Mouse (Mus musculus) urinary bladder, postnatal 0 days (tissue): ENCODE results near the gene Gm13272. TPM values are rescaled to one million over a fixed set of nuclear protein-coding genes. Genes with fewer than 3 reads are reported as not detected.

Source experiments
- polyA plus RNA-seq: library from polyadenylated mRNA; unstranded; fragments of >200 nt; fragmentation: Nextera tagmentation; extraction: Ambion mirVana; gene quantifications from 2 replicates; pipeline ENCODE4 v1.2.1, GENCODE M21; 2015

Gene Gm13272
- polyA plus RNA-seq, result not detected in 2 replicates

DNA sequence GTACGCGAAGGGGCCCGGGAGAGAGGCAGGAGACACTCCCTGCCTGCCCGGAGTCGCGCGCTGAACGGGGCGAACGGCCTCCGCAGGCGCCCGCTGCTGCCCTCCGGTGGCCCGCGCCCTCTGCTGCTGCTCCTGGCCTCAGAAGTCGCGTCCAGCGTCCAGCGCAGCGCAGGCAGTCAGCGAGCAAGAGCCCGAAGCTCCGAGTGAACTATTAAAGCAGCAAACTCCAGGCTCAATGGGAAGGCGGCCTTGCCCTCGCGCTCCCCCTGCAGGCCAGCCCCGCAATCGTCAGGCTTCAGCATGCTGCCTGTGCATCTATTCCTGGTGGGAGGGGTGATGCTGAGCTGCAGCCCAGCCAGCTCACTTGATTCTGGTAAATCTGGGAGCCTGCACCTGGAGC is at the start of gene Gm13272:
Gene Gm13272, plus strand, starts transcription at position 301 of the 400 bp plus-strand sequence.

DNA sequence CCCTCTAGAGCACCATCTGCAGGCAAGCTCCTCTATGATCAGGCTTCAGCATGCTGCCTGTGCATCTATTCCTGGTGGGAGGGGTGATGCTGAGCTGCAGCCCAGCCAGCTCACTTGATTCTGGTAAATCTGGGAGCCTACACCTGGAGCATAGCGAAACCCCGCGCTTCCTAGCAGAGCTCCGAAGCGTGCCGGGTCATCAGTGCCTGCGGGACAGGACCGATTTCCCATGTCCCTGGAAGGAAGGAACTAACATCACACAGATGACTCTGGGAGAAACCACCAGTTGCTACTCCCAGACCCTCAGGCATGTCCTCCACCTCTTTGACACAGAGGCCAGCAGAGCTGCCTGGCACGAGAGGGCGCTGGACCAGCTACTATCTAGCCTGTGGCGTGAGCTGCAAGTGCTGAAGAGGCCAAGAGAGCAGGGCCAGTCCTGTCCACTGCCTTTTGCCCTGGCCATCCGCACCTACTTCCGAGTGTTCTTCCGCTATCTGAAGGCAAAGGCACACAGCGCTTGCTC is 24.8 kb upstream of the Gm13272 start, which contains the start of gene Gm13271:
Gene Gm13271, plus strand, starts transcription at position 51 of the 523 bp plus-strand sequence.

DNA sequence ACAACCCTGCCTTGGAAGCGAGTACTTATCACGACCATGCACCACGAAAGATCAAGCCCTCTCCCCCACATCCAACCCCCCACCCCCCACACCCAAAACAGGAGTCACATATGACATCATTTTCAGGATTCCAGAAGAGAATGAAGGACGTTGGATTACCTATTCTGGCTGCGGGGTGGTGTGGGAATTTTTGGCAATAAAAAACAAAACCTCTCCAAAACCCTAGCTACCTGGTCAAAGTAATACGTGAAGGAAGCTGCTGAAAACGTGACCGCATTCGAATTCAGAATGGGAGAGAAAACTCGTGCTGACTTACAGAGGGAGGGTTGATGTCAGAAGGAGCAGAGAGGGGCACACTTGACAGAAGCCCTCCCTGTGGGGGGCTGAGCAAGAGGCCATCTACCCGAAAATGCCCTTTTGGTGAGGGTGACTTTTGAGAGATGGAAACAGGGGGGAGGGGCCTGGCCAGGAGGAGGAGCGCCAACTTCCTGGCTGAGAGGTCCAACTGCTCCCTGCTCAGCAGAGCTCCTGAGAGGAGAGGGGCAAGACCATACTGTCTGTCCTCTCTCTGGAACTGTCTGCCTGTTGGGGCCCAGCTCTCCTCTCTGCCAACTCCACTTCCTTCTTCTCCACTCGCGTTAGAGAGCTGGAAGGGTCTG is 19.9 kb upstream of the Gm13272 start, which contains the start of gene Gm13283:
Gene Gm13283, plus strand, starts transcription at position 510 of the 659 bp plus-strand sequence.

DNA sequence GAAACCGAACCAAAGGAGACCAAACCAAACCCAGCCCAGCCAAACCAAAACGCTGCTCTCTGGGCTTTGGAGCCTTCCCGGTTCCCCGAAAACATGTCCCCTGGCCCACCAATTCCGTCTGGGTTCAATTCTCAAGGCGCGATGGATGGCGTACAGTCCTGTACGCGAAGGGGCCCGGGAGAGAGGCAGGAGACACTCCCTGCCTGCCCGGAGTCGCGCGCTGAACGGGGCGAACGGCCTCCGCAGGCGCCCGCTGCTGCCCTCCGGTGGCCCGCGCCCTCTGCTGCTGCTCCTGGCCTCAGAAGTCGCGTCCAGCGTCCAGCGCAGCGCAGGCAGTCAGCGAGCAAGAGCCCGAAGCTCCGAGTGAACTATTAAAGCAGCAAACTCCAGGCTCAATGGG is 6.1 kb upstream of the Gm13272 start, which contains the start of gene Gm13290:
Gene Gm13290, plus strand, starts transcription at position 301 of the 400 bp plus-strand sequence.

DNA sequence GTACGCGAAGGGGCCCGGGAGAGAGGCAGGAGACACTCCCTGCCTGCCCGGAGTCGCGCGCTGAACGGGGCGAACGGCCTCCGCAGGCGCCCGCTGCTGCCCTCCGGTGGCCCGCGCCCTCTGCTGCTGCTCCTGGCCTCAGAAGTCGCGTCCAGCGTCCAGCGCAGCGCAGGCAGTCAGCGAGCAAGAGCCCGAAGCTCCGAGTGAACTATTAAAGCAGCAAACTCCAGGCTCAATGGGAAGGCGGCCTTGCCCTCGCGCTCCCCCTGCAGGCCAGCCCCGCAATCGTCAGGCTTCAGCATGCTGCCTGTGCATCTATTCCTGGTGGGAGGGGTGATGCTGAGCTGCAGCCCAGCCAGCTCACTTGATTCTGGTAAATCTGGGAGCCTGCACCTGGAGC is 3.0 kb upstream of the Gm13272 start, which contains the start of gene Gm13289:
Gene Gm13289, plus strand, starts transcription at position 301 of the 400 bp plus-strand sequence.

DNA sequence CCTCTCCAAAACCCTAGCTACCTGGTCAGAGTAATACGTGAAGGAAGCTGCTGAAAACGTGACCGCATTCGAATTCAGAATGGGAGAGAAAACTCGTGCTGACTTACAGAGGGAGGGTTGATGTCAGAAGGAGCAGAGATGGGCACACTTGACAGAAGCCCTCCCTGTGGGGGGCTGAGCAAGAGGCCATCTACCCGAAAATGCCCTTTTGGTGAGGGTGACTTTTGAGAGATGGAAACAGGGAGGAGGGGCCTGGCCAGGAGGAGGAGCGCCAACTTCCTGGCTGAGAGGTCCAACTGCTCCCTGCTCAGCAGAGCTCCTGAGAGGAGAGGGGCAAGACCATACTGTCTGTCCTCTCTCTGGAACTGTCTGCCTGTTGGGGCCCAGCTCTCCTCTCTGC is 2.2 kb downstream of the Gm13272 start, which contains the start of gene Ifnz:
Gene Ifnz, plus strand, starts transcription at position 301 of the 400 bp plus-strand sequence.

DNA sequence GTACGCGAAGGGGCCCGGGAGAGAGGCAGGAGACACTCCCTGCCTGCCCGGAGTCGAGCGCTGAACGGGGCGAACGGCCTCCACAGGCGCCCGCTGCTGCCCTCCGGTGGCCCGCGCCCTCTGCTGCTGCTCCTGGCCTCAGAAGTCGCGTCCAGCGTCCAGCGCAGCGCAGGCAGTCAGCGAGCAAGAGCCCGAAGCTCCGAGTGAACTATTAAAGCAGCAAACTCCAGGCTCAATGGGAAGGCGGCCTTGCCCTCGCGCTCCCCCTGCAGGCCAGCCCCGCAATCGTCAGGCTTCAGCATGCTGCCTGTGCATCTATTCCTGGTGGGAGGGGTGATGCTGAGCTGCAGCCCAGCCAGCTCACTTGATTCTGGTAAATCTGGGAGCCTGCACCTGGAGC is 5.8 kb downstream of the Gm13272 start, which contains the start of gene Gm13276:
Gene Gm13276, plus strand, starts transcription at position 301 of the 400 bp plus-strand sequence.

DNA sequence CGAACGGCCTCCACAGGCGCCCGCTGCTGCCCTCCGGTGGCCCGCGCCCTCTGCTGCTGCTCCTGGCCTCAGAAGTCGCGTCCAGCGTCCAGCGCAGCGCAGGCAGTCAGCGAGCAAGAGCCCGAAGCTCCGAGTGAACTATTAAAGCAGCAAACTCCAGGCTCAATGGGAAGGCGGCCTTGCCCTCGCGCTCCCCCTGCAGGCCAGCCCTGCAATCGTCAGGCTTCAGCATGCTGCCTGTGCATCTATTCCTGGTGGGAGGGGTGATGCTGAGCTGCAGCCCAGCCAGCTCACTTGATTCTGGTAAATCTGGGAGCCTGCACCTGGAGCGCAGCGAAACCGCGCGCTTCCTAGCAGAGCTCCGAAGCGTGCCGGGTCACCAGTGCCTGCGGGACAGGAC is 8.8 kb downstream of the Gm13272 start, which contains the start of gene Gm13277:
Gene Gm13277, plus strand, starts transcription at position 231 of the 400 bp plus-strand sequence.

DNA sequence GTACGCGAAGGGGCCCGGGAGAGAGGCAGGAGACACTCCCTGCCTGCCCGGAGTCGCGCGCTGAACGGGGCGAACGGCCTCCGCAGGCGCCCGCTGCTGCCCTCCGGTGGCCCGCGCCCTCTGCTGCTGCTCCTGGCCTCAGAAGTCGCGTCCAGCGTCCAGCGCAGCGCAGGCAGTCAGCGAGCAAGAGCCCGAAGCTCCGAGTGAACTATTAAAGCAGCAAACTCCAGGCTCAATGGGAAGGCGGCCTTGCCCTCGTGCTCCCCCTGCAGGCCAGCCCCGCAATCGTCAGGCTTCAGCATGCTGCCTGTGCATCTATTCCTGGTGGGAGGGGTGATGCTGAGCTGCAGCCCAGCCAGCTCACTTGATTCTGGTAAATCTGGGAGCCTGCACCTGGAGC is 11.6 kb downstream of the Gm13272 start, which contains the start of gene Gm13278:
Gene Gm13278, plus strand, starts transcription at position 301 of the 400 bp plus-strand sequence.

DNA sequence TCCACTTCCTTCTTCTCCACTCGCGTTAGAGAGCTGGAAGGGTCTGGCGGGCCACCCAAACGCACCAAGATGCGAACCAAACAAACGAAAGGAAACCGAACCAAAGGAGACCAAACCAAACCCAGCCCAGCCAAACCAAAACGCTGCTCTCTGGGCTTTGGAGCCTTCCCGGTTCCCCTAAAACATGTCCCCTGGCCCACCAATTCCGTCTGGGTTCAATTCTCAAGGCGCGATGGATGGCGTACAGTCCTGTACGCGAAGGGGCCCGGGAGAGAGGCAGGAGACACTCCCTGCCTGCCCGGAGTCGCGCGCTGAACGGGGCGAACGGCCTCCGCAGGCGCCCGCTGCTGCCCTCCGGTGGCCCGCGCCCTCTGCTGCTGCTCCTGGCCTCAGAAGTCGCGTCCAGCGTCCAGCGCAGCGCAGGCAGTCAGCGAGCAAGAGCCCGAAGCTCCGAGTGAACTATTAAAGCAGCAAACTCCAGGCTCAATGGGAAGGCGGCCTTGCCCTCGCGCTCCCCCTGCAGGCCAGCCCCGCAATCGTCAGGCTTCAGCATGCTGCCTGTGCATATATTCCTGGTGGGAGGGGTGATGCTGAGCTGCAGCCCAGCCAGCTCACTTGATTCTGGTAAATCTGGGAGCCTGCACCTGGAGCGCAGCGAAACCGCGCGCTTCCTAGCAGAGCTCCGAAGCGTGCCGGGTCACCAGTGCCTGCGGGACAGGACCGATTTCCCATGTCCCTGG is 14.5 kb downstream of the Gm13272 start, which contains the start of gene Gm13275:
Gene Gm13275, plus strand, starts transcription at position 552 of the 740 bp plus-strand sequence.

DNA sequence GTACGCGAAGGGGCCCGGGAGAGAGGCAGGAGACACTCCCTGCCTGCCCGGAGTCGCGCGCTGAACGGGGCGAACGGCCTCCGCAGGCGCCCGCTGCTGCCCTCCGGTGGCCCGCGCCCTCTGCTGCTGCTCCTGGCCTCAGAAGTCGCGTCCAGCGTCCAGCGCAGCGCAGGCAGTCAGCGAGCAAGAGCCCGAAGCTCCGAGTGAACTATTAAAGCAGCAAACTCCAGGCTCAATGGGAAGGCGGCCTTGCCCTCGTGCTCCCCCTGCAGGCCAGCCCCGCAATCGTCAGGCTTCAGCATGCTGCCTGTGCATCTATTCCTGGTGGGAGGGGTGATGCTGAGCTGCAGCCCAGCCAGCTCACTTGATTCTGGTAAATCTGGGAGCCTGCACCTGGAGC is 17.4 kb downstream of the Gm13272 start, which contains the start of gene Gm13279:
Gene Gm13279, plus strand, starts transcription at position 301 of the 400 bp plus-strand sequence.

DNA sequence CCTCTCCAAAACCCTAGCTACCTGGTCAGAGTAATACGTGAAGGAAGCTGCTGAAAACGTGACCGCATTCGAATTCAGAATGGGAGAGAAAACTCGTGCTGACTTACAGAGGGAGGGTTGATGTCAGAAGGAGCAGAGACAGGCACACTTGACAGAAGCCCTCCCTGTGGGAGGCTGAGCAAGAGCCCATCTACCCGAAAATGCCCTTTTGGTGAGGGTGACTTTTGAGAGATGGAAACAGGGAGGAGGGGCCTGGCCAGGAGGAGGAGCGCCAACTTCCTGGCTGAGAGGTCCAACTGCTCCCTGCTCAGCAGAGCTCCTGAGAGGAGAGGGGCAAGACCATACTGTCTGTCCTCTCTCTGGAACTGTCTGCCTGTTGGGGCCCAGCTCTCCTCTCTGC is 19.7 kb downstream of the Gm13272 start, which contains the start of gene Gm13285:
Gene Gm13285, plus strand, starts transcription at position 301 of the 400 bp plus-strand sequence.

DNA sequence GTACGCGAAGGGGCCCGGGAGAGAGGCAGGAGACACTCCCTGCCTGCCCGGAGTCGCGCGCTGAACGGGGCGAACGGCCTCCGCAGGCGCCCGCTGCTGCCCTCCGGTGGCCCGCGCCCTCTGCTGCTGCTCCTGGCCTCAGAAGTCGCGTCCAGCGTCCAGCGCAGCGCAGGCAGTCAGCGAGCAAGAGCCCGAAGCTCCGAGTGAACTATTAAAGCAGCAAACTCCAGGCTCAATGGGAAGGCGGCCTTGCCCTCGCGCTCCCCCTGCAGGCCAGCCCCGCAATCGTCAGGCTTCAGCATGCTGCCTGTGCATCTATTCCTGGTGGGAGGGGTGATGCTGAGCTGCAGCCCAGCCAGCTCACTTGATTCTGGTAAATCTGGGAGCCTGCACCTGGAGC is 23.3 kb downstream of the Gm13272 start, which contains the start of gene Gm13287:
Gene Gm13287, plus strand, starts transcription at position 301 of the 400 bp plus-strand sequence.

DNA sequence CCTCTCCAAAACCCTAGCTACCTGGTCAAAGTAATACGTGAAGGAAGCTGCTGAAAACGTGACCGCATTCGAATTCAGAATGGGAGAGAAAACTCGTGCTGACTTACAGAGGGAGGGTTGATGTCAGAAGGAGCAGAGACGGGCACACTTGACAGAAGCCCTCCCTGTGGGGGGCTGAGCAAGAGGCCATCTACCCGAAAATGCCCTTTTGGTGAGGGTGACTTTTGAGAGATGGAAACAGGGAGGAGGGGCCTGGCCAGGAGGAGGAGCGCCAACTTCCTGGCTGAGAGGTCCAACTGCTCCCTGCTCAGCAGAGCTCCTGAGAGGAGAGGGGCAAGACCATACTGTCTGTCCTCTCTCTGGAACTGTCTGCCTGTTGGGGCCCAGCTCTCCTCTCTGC is 25.6 kb downstream of the Gm13272 start, which contains the start of gene Gm13288:
Gene Gm13288, plus strand, starts transcription at position 301 of the 400 bp plus-strand sequence.

DNA sequence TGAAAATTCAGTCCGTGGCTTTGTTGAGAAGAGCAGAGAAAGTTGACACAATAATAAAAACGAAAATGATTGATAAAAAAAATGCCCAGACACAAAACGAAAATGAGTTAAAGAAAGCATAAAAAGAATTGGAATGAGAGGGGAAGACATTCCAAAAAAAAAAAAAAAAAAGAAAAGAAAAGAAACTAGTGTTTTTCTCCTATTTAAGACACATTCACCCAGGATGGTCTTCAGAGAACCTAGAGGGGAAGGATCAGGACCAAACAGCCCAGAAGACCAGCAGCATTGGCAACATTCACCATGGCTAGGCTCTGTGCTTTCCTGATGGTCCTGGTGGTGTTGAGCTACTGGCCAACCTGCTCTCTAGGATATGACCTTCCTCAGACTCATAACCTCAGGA is 36.3 kb downstream of the Gm13272 start, which contains the start of gene Ifna7:
Gene Ifna7, plus strand, starts transcription at position 301 of the 400 bp plus-strand sequence.

DNA sequence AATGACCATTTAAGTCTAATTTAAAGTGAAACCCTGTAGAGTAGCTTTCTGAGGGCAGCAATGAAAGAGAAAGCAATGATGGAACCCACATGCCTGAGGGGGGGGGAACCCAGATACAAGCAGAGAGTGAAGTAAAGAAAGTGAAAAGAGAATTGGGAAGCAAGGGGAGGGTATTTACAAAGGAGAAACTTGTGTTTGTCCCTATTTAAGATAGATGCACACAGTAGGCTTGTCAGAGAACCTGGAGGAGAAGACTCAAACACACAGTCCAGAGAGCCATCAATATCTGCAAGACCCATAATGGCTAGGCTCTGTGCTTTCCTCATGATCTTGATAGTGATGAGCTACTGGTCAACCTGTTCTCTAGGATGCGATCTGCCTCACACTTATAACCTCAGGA is 40.0 kb downstream of the Gm13272 start, which contains the start of gene Ifna11:
Gene Ifna11, plus strand, starts transcription at position 301 of the 400 bp plus-strand sequence.

DNA sequence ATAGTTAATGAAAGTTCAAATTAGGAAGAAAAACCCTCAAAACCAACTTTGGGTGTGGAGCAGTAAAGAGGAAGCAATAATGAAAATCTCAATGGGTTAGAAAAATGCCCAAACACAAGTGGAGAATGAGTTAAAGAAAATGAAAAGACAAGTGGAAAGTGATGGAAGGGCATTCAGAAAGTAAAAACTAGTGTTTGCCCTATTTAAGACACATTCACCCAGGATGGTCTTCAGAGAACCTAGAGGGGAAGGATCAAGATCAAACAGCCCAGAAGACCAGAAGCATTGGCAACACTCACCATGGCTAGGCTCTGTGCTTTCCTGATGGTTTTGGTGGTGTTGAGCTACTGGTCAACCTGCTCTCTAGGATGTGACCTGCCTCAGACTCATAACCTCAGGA is 47.5 kb downstream of the Gm13272 start, which contains the start of gene Ifna6:
Gene Ifna6, plus strand, starts transcription at position 301 of the 400 bp plus-strand sequence.

Other genes with a start within 250 kb of the Gm13272 start
- gene Ifna15, start 221.6 kb upstream of the Gm13272 start, polyA plus RNA-seq, result not detected in 2 replicates
- not detected in 2 replicates for gene Ifna14, start 208.1 kb upstream of the Gm13272 start, polyA plus RNA-seq
- gene Ifna9, start 187.5 kb upstream of the Gm13272 start, polyA plus RNA-seq, result not detected in 2 replicates
- gene Ifna12, start 176.5 kb upstream of the Gm13272 start, polyA plus RNA-seq, result not detected in 2 replicates
- not detected in 2 replicates for gene C87499, start 145.4 kb upstream of the Gm13272 start, polyA plus RNA-seq
- gene Ifna13, start 135.4 kb upstream of the Gm13272 start, polyA plus RNA-seq, result not detected in 2 replicates
- not detected in 2 replicates for gene Ifna16, start 102.9 kb upstream of the Gm13272 start, polyA plus RNA-seq
- gene Ifna2, start 95.9 kb upstream of the Gm13272 start, polyA plus RNA-seq, result not detected in 2 replicates
- not detected in 2 replicates for gene Ifnab, start 88.5 kb upstream of the Gm13272 start, polyA plus RNA-seq
- 0.34 and 0.37 TPM in 2 replicates for gene Gm26566, start 58.0 kb upstream of the Gm13272 start, polyA plus RNA-seq
- 47.0 and 61.7 TPM in 2 replicates for gene Klhl9, start 57.4 kb upstream of the Gm13272 start, polyA plus RNA-seq
- not detected in 2 replicates for gene Gm13271, start 25.0 kb upstream of the Gm13272 start, polyA plus RNA-seq
- 0.28 and 0.35 TPM in 2 replicates for gene Gm13283, start 19.7 kb upstream of the Gm13272 start, polyA plus RNA-seq
- not detected in 2 replicates for gene Gm13290, start 6.0 kb upstream of the Gm13272 start, polyA plus RNA-seq
- not detected in 2 replicates for gene Gm13289, start 2.9 kb upstream of the Gm13272 start, polyA plus RNA-seq
- gene Ifnz, start 2.3 kb downstream of the Gm13272 start, polyA plus RNA-seq, result 0.17 and 0.28 TPM in 2 replicates
- gene Gm13276, start 5.9 kb downstream of the Gm13272 start, polyA plus RNA-seq, result not detected in 2 replicates
- not detected in 2 replicates for gene Gm13277, start 8.8 kb downstream of the Gm13272 start, polyA plus RNA-seq
- not detected in 2 replicates for gene Gm13278, start 11.7 kb downstream of the Gm13272 start, polyA plus RNA-seq
- gene Gm13275, start 14.6 kb downstream of the Gm13272 start, polyA plus RNA-seq, result not detected in 2 replicates
- gene Gm13279, start 17.5 kb downstream of the Gm13272 start, polyA plus RNA-seq, result not detected in 2 replicates
- gene Gm13285, start 19.8 kb downstream of the Gm13272 start, polyA plus RNA-seq, result 1.6 and 1.7 TPM in 2 replicates
- not detected in 2 replicates for gene Gm13287, start 23.4 kb downstream of the Gm13272 start, polyA plus RNA-seq
- gene Gm13288, start 25.7 kb downstream of the Gm13272 start, polyA plus RNA-seq, result 0.21 TPM in 1 of 2 replicates, not detected in the other
- not detected in 2 replicates for gene Ifna7, start 36.4 kb downstream of the Gm13272 start, polyA plus RNA-seq
- not detected in 2 replicates for gene Ifna11, start 40.1 kb downstream of the Gm13272 start, polyA plus RNA-seq
- not detected in 2 replicates for gene Ifna6, start 47.6 kb downstream of the Gm13272 start, polyA plus RNA-seq
- not detected in 2 replicates for gene Ifna5, start 55.7 kb downstream of the Gm13272 start, polyA plus RNA-seq
- gene Ifna4, start 62.0 kb downstream of the Gm13272 start, polyA plus RNA-seq, result not detected in 2 replicates
- not detected in 2 replicates for gene Ifna1, start 70.2 kb downstream of the Gm13272 start, polyA plus RNA-seq
- gene Ifne, start 100.4 kb downstream of the Gm13272 start, polyA plus RNA-seq, result not detected in 2 replicates